Mouse (Mus musculus) kidney, adult 8-10 months (tissue): ENCODE data around the gene 4921530L21Rik.
A peak's percentile ranks its signal among the peaks of the same experiment; 100 is the strongest.

Experiments used
- DNase-seq, 2 experiments: peaks; one replicate each; pipeline ENCODE4 v3.0.0; 2022

4921530L21Rik gene

GRCm38 (mm10) chr14:95880954-95881353 lies at the start of gene 4921530L21Rik:
Gene 4921530L21Rik, plus strand, starts transcription at chr14:95881254.
- DNase-seq: no peak

DNA sequence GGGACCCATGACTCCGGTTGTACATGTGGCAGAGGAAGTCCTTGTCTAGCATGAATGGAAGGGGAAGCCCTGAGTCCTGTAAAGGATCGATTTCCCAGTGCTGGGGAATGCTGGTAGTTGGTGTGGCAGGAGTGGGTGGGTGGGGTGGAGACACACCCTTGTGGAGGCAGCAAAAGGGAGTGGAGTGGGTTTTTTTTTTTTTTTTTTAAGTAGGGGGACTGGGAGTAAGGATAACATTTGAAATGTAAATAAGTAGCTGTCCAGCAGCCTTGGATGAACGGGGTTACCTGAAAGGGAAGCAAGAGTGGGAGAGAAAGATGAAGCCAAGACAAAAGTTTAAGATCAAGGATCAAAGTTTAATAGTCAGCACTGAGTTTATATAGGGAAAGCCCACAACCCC lies 47.2 kb upstream of the 4921530L21Rik start:
- DNase-seq: no peak

DNA sequence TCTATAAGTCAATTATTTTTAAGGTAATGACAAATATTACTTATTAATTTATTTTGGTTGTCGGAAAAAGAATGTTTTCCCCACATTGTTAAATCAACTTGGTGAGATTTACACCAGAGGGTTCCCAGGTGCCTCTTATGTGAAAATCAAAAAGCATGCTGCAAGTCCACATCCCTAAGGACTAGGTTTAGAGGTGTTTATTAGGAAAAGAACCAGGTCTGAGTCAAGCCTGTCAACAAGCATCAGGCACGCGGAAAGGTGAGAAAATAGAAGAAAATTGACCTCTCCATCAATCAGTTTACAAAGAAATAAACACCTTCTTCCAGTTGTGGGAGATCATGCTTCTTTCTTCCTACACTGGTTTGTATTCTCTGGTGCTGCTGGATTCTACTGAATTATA lies 18.1 kb upstream of the 4921530L21Rik start:
- DNase-seq: no peak

DNA sequence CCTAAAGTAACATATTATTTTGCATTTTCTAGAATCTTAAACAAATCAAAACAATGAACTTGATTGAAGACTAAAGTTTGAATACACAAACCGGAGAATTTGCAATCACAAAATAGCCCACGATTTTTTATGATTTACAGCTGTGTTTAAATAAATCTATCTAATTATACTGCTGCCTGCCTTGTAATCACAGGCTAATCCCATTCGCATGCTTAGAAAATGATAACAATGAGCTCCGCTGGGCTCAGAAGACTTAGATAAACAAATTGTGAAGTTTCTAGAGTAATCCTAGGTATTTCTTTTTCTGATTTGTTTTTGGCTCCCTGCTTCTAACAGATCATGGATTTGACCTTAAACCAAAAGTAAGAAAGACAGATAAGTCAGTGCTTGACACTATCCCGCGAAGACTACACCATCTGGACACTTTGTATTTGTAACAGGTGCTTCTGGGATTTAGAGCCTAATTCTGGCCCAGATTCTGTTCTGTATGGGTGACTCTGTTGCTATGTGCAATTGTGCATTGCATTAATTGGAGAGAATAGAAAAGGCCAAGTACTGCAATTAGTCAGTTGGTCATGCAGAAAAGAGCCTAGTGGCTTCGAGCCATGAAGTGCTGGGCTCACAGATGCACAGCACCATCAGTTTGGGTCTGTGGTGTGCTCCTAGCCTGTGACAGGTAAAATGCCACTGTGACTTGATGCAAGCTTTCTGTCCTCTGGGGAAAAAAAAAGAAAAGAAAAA lies 15.2 kb upstream of the 4921530L21Rik start:
- DNase-seq: no peak

DNA sequence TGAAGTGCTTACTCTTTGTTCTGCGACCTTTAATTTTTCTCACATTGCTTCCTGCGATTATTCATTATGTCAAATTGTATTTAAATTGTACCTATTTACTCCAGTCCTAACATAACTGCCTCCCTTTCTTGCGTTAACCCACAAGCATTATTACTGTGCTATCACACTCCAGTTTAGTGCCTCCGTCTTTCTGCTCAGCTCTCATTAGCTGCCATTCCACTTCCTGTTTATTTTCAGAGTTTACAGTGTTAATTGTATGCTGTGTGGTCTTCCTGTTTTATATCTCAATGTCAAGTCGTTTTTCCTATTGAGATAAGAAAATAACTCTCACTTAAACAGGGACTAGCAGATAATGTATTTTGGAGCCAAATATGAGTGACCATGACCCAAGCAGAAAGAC lies 9.0 kb upstream of the 4921530L21Rik start:
- DNase-seq: no peak

GRCm38 (mm10) chr14:95876785-95877510 lies 4.1 kb upstream of the 4921530L21Rik start:
- DNase-seq: no peak

DNA sequence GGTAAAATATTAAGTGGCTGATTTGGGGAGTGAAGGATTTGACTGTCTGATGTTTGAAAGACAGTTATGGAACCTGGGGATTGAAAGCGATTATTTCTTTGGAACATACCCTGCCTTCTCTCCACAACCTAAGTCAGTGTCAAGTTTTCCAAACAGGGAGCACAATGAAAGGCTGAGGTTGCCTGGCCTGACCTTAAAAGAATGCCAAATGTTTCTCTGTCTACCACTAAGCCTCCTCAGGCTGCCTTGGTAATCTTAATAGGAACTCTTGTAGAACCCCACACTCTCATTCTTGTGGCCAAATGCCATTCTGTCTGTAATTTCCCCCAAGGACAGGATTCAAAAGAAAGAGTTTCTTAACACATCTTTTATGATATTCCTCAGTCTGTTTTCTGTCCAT lies 3.5 kb upstream of the 4921530L21Rik start:
- DNase-seq: no peak

DNA sequence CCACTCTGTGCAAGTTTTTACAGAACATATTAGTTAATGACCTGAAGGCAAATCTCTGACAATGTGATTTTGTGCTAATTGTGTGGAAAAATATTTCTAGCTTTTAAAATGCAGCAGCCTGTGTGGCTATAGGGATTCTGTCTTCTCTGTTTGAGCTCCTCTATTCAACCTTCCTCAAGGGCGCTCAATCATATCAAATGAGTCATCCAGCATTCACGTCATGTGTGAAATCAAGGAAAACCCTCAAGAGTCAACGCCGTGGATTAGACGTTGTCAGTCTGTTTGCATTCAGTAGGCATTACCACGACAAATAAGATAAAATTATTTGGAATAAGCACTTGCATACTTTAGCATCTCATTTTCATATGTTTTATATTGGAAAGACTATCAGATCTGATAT lies 18.4 kb downstream of the 4921530L21Rik start:
- DNase-seq: no peak

DNA sequence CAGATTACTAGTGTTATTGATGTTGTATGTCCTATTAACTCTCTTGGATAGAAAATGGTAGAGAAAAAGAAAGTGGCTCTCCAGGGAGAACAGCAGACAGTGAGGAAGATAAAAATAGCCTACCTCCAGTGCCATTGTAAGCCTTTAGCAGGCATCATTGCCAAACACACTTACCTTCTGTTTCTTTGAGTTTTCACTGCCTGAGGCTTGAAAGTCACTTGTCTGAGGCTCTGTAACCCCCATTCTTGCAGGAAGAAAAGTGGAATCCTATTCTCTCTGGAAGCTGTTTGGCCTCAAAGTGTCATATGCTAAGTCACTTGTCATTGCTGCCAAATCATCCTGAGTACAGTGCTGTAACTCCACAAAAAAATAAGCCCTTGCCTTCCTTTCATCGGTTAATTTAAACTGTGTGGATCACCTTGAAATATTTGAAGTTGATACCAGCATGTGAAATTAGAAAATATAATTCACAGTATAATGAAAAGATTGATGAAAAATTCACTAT lies 23.6 kb downstream of the 4921530L21Rik start:
- DNase-seq: no peak

GRCm38 (mm10) chr14:95913293-95913692 lies 32.2 kb downstream of the 4921530L21Rik start:
- no peak for DNase-seq

GRCm38 (mm10) chr14:95926742-95927141 lies 45.7 kb downstream of the 4921530L21Rik start:
- no peak for DNase-seq

DNA sequence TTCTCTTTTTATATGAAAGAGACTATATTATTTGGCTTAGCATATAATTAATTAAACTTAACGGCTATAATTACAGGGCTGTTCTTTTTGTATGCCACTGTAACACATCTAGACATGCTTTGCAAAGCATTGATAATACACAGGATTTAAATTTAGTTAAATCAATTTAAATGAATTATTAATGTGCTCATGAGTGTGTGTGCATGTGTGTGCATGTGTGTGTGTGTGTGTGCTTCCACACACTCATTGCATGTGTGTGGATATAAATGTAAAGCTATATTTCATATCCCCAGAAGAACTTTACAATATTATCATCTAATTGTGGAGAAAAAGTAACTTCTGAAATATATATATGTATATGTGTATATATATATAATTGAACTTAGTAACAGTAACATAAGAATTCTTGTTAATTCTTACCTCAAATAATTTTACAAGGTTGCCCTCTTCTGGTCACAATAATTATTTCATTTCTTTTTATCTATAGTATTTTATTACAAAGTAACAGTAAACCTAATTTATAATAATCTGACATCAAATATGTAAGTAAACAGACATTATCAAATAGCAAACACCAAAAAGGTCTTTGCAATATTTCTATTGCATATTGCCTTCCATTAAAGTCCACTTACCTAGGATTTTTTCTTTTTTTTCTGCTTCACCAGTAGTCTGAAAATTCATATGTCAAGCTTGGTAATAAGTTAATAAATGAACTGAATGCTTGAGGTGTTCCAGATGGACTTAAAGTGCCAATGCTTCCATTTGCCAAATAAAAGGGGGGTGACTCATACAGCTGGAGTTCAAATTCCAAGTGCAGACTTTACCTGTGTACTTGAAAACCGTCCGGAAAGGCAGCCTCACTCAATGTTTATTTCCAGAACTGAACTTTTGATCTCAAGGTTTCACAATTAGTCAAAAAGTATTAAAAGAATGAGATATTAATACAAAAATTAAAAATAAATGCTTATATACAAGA lies 47.0 kb downstream of the 4921530L21Rik start:
- DNase-seq: peak; percentile 3 to 6
